Mouse (Mus musculus) adrenal gland (tissue): ENCODE results near the gene Lypd1.

Source experiments
- intact Hi-C: fragments of 180-260 bp; cut with DNase I; formaldehyde crosslinking; loops from one replicate; pipeline ENCODE4 v1.15.1; 2025
- long read RNA-seq, 2 experiments: library from polyadenylated mRNA; unstranded; transcript quantifications; one replicate each; pipeline ENCODE4 v2.0.0; 2020; ENCODE audit warnings: borderline replicate concordance in 1 of 2; ENCODE audit not compliant: insufficient replicate concordance in 1 of 2

The Lypd1 gene
- long read RNA-seq, experiment 1, full-length matches to known transcripts: 12 of 12 reads
- long read RNA-seq, experiment 1, partial matches to known transcripts: 0 of 12 reads
- long read RNA-seq, experiment 1, other reads (novel, unspliced or antisense): 0 of 12 reads
- long read RNA-seq, experiment 2, full-length matches to known transcripts: 13 of 17 reads
- long read RNA-seq, experiment 2, partial matches to known transcripts: 0 of 17 reads
- long read RNA-seq, experiment 2, other reads (novel, unspliced or antisense): 4 of 17 reads

- intact Hi-C loops: no loop called here
Observed at GRCm38 (mm10) chr1:125912601-125913600, at the start of gene Lypd1. TSS of gene Lypd1 (minus strand) at chr1:125913101.

DNA sequence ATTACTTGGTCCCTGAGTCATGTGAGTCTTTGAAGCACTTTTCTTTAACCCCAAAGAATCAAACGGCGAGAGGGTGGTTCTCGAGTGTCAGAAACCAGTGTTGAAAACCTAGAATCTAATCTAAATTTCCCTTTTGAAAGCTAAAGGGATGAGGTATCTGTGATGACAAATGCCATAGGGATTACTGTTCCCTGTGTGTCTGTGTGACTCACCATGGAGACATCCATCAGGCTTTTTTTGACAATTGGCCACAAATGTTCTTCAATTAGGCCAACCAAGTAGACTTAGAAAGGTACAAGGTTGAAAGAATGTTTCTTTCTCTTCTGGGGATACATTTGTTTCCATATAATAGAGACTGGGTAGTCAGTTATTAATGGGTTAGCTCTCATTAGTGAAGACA, 38.1 kb upstream of the Lypd1 start:
- intact Hi-C loops: no loop called here

GRCm38 (mm10) chr1:125949076-125949475, 36.2 kb upstream of the Lypd1 start:
- intact Hi-C loops: no loop called here

- intact Hi-C loops: no loop called here
Observed at GRCm38 (mm10) chr1:125945136-125945535, 32.2 kb upstream of the Lypd1 start.

DNA sequence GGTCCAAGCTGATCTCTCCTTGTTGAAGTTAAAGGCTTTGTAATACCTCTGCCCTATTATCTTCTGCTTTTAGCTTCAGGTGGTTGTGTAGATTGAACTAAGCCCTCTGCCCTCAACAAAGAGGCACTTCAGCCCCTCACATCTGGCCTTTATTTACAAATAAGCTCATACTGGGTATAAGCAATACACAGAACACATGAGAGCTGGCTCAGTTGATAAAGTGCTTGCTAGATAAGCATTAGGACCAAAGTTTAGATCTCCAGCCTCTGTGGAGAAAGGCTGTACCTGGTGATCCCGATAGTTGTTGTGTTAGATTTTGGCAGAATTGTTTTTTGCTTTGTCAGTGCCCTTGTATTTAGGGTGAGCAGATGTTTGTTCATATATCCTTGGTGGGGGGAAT, 30.4 kb upstream of the Lypd1 start:
- intact Hi-C loops: no loop called here

- intact Hi-C loops: no loop called here
Observed at GRCm38 (mm10) chr1:125925486-125925885, 12.6 kb upstream of the Lypd1 start.

- intact Hi-C loops: no loop called here
Observed at GRCm38 (mm10) chr1:125923062-125923461, 10.2 kb upstream of the Lypd1 start.

DNA sequence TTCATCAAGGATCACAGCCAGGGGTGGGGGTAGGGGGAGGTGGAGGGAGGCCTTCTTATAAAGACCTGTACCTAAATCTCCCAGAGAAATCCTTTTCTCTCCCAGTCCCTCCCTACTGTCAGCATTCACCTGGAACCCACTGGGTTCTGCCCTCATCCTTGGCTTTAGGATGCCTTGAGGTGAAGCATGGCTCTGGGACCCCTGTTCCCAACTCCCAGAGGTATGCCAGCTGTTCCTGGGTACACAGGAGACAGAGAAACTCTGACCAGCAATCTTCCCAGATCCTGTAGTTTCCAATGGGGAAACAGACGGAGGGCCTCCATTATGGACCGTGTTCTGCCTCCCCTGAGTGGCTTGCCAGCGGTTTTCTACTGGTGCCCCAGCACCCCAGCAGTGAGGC, 7.8 kb upstream of the Lypd1 start:
- intact Hi-C loops: no loop called here

DNA sequence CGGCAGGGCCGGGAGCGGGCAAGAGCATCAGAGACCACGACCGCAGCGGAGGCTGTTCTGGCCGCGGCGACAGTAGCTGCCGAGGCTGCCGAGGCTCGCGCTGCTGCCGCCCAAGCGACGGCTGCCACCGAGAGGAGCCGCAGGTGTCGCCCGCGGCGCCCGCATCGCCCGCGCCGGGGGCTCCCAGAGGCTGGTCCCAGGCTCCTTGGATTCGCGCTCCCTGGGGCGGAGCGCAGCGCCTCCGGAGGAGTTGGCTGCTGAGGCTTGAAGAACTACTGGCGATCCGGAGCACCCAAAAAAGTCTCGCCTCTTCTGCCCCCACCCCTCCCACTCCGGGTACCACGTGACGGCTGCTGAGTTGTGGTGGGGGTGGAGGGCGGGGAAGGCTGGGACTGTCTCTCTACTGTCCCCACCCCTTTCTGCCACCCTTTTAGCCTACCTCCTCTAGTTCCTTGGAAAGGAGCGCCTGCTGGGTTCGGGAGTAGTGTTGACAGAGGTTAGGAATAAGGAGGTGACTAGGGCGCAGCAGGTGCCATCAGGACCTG, 928 bp downstream of the Lypd1 start:
- intact Hi-C loops: no loop called here

GRCm38 (mm10) chr1:125911337-125911900, 1.5 kb downstream of the Lypd1 start:
- intact Hi-C loops: no loop called here

DNA sequence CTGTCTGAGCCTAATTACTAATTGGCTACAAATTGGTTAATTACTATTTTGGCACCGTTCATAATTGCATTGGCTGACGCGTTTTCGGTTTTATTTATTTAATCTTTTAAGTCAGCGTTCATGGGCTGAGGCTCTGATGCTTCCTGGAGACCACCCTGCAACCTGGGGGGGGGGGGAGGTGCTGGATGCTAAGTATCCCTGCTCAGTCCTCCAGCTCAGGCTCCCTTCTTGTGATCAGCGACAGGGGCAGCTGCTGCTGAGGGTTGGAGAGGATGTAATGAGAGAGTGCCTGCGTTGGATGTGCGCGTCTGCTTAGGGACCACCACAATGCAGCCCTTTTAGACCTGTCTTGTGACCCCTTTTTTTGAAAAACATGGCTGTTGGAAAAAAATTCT, 2.0 kb downstream of the Lypd1 start:
- intact Hi-C loops: no loop called here

DNA sequence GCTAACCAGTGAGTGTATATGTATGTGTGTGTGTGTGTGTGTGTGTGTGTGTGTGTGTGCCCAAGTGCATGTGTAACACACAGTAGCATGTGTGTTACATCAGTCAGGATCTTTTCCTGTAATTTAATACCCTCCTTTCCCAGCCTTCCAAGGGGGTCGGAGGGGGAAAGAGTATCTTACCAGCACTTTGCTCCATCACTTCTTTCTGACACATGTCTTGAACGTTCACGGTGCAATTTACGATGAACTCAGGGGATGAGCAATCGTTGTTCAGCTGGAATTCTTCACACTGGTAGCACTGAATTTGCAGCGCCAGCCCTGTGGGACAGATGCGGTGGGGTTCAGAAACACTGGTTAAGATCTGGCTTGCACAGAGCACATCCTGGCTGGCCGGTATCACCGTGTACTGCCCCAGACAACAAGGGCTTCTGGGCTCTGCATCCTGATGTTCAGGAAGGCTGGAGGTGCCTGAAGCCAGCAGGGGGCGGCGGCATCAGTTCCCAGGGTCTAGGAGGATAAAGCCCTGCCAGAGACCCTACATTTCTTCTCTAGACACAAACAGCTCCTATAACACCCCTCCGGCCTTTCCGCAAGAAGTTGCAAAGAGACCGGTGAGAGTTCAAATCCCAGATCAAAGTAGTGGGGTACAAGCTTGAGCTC, 2.6 kb downstream of the Lypd1 start:
- intact Hi-C loops: no loop called here

- intact Hi-C loops: no loop called here
Observed at GRCm38 (mm10) chr1:125893158-125893557, 19.7 kb downstream of the Lypd1 start.

- intact Hi-C loops: no loop called here
Observed at GRCm38 (mm10) chr1:125870056-125870455, 42.8 kb downstream of the Lypd1 start.

DNA sequence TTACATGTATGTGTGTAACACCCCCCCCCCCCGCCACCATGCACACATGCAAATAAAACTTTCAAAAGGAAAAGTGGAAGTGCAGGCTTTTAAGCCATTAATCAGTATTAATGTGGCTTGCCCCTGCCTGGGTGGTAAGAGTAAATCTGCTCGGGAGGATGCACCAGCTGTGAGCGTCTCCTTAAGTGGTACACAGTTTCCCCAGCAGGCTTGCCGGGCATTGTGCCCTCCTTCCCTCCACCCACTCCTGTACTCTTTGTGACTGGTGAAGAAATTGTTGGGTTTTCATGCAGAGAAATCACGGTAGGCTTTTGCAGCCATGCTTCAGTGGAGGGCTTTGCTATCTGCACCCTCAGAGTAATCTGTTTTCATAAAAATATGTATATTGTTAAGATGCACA, 54.3 kb downstream of the Lypd1 start:
- intact Hi-C loops: no loop called here

DNA sequence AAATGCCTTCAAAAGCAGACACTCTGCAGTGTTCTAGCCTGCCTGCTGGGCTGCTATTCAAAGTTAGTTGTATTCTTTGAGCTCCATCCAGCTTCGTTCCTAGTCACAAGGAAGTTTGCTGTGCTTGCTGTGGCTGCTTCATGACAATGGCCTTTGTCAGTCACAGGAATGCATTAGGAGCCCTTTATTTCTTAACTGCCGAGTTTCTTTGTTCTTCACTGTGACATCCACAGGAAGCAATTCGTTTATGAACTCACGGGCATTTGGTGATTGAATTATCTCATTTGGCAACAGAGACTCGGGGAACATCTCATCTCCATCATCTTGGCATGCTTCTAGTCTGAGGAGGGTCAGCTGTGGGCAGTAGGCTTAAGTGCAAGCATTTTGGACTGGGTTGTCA, 58.3 kb downstream of the Lypd1 start:
- intact Hi-C loops: no loop called here

DNA sequence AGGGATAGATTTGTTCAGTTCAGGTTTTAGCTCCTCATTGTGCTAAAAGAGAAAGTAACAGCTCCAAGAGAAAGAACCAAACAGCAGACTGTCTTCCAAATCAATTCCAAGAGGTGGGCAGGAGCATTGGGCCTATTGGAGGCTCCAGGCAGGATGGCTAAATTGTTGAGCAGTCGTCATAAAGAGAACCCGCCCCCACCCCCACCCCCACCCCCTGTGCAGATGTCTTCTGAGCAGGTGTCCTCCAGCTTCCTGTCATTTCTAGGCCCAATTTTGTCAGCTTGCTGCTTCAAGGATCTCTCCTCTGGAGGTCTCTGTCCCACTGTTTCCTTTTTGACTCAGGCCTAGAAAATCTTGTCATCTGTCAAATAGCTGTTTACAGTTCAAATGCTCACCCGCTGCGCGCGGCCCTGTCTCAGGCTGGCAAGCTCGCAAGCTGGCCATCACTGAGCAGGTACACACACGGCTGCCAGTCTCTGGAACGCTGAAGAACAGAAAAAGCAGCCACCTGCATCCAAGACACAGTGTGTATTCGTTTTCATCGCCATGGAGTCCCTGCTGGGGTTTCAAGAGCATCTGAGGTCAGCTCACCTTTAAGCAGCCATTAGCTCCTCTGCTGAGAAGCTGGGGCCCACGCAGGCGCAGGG, 73.0 kb downstream of the Lypd1 start:
- intact Hi-C loops: no loop called here

- intact Hi-C loops: no loop called here
Observed at GRCm38 (mm10) chr1:125837507-125837906, 75.4 kb downstream of the Lypd1 start.

- intact Hi-C loops: no loop called here
Observed at GRCm38 (mm10) chr1:125823611-125824010, 89.3 kb downstream of the Lypd1 start.

- intact Hi-C loops: no loop called here
Observed at GRCm38 (mm10) chr1:125821101-125821500, 91.8 kb downstream of the Lypd1 start.
